Mouse (Mus musculus) frontal cortex, adult 2 months (tissue): ENCODE results near the gene Fgfr3. TPM values are rescaled to one million over a fixed set of nuclear protein-coding genes. Genes with fewer than 3 reads are reported as not detected.

Experiments used
- DNase-seq, 2 experiments: peaks; one replicate each; pipeline ENCODE4 v3.0.0; 2022; ENCODE audit warnings: low spot score in 1 of 2; ENCODE audit errors: extremely low spot score in 1 of 2
- polyA plus RNA-seq: library from polyadenylated mRNA; depleted of rRNA; stranded (reverse); fragments of >200 nt; gene quantifications from 2 replicates; pipeline ENCODE4 v1.2.3, GENCODE M21; 2012

Fgfr3 gene
- polyA plus RNA-seq, 1 experiment, result 135 TPM

DNA sequence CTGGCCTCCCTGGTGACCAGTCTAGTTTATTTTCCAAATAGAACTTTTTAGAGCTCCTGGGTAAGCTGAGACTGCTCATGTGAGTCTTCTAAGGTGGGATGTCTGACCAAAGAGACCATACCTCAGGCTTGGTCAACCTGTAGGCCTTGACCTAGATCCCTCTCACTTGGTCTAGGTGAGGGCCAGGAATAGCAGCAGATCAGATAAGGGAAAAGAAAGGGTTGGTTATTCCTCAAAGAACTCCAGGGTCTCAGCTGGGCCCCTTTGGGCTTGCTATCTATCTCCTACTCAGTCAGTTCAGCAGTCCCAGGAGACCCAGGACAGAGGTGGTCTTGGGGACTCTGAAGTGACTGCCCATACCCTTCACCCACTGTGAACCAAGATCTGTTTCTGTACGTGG is 23.9 kb upstream of the Fgfr3 start:
- DNase-seq, result no peak

DNA sequence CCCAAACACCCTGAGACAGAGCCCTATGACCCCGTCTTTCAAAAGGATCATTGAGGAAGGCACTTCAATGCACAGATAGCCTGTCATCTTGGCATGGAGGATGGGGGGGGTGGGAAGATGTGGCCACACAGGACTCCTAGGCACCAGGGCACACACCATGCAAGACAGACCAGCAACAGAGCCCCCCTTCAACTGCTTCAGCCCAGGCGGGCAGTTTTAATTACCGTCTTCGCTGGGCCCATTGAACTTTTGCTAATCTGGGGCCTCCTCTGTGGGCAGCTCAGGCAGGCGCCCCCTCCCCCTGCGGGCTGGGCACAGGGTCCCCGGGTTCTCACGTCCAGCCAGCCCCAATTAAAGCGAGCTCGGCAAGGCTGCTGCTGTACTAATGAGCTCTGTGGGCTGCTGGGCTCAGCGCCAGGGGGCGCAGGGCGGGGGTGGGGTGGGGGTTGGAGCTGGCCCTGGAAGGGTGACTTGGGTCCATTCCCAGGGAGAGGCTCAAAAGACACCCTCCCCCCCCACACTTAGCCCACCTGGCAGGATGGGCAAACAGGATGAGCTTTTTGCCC is 23.4 kb upstream of the Fgfr3 start:
- peak in 1 of 2 experiments; percentile 51 for DNase-seq

DNA sequence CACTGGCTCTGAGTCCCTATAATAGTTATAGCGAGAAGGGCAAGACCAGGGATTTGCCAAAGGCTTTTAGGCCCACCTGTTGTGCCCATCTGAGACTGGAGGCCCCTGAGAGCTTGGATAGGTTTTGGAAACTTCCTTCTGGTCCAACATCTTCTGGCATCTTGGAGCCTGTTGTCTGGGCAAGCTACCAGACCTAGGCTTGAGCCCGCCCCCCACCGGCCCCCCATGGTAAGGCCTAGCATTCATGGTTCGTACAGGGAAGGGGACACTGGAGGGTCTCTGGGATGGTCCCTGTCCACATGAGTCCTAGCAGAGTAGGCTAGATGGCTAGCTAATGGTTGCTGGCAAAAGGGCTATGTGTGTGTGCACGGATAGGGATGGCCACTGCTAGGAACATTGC is 22.8 kb upstream of the Fgfr3 start:
- no peak for DNase-seq

DNA sequence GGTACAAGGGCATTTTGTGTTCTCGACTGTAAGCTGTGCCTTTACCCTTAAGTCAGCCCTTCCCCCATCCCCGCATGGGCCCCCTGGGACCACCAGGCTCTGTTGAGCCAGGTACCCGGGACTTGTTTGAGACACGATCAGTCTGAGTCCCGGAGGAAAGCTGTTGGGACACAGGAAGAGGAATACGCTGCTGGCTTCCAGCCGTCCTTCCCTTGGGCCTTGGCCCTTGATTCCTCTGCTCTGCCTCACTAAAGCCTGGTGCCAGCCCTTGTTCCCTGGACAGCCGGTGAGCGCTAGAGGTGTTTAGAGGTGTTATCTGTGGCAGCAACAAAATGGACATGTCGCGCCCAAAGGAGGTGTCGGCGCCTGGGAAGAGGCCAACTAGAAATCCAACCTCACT is 21.5 kb upstream of the Fgfr3 start:
- DNase-seq, result no peak

DNA sequence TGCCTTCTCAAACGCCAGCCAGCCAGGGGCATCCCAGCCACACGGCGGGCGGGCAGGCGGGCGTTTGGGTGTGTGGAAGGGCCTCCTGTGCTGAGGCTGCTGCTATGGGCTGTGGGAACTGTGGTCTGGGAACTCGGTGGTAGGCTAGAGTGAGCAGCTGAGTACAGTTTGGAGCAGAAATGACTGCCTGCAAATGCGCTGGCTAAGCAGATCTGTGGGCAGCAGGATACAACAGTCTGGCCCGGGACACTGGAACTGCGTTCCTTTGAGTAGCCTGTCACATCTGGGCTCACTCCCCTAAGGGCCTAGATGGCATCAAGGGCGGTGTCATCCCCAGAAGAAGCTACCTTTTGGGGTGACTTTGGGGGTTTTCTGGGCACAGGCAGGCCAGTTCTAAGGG is 19.6 kb upstream of the Fgfr3 start:
- no peak for DNase-seq

DNA sequence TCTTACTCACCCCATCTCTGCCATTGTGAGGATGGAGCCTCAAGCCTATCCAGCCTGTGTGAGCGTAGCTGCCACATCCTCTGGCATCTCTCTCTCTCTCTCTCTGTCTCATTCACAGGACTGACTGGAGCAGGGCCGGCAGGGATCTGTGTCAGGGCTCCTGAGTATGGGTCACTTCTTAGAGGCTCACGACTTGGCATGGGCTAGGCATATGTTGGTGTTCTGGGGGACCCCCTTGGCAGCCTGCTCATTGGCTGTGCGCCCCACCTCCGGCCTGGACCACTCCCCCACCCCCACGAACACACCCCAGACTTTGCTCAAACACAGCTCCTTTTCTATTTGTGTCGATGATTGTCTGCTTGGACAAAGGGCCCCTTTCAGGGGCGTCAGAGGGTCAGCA is 17.5 kb upstream of the Fgfr3 start:
- DNase-seq, result no peak

DNA sequence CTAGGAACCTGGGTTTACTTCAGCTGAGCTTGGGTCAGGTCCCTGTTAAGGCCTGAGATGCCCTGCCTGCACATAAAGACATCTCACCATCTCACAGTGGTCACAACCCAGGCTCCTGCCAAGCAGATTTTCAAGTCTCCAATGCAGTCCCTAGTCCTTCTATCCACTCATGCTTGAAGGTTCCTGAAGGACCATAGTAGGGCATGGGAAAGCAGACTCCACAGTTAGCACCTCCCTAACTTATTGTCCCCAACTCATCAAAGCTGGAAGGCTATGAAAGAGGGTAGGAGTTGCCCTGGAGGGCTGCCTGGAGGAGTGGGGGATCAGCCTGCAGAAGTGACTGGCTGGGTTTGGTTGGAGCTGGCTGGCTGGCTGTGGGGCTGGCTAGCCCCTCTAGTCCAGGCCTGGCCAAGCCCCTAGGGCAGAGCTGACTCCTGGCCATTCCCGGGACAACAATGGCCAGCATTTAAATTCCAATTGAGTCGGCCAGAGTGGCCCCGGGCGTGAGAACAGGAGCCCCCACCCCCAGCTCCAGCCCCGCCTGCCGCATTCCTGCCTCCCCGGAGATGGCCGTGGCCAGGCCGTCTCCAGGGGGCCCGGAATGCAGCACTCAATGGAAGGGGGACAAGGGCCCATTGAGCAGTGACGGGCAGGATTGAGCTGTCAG is 16.4 kb upstream of the Fgfr3 start:
- DNase-seq, result peak; percentile 46 to 48

DNA sequence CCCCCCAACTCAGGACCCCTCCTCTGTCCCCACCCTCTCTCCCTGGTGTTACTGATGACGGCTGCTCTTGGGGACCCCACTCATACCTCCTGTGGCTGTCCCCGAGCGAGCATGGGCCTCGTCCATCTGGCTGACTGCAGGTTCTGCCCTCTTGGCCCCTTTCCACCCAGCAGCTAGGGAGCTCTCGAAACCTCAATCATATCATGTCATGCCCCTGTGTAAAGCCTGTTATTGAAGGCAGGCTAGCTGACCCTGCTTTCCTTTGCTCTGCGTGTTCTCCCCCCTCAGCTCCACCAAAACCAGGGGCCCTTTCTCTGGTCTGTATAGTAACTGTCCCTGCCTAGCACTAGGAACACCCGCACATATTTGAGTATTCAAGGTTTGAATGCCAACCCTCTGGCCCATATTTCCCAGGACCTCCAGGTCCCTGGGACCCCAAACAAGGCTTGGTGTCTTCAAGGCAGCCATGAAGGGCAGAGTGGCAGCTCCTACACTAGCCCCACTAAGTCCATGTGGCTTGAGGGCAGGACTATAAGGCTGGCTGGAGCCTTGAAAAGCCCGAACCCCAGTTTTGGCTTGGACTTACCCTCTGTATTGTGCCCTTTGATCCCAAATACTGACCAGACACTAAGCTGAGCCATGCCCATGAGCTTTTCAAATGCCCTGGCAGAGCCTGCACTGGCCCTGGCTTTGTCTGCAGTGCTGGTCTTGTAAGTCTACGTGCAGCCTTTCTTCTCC is 15.7 kb upstream of the Fgfr3 start:
- no peak for DNase-seq

DNA sequence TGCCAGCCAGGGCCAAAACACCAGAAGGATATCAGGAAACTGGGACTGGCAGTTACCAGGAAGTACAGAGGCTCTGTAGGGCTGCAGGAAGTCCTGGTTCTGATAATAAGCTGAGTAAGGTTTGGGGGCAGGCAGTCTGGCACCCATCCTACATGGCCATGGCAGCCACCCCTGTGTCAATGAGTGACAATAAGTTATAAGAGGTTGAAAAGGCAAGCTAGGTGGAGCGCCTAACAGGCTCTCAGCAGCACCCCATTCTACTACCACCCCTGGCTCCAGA is 15.2 kb upstream of the Fgfr3 start:
- no peak for DNase-seq

DNA sequence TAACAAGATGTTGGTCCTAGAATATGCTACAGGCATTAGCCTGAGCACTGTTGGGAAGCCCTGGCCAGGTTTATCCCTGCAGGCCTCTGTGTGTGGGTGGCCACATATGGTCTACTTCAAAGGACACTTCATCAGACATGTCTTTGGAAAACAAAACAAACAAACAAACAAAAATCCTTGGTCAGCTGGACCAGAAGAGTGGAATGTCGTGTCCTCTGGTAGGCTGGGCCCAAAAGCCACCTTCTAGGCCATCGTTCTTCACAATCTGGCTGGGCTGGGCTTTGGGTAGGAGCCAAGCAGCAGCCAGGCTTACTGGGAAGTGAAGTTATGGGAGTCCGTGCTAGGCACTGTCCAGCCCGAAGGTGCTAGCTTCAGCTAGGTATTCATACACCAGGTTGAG is 14.3 kb upstream of the Fgfr3 start:
- DNase-seq, result no peak

DNA sequence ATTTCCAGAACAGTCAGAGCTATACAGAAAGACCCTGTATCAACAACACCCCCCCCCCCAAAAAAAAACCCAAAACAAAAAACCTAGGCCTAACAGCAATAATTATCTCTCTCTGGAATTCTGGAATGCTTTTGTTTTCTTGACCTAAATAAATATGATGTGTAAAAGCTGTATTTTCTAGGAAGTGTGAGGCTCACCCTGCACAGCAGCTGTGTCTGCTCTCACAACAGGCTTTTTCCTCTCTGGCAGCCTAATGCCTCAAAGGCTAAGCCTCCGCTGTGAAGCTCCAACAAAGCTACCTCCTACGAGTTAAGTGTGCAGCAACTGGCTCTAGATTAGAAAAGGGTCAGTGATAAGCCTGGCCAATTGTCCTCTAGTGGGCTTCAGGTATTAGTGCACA is 12.4 kb upstream of the Fgfr3 start:
- DNase-seq, result no peak

DNA sequence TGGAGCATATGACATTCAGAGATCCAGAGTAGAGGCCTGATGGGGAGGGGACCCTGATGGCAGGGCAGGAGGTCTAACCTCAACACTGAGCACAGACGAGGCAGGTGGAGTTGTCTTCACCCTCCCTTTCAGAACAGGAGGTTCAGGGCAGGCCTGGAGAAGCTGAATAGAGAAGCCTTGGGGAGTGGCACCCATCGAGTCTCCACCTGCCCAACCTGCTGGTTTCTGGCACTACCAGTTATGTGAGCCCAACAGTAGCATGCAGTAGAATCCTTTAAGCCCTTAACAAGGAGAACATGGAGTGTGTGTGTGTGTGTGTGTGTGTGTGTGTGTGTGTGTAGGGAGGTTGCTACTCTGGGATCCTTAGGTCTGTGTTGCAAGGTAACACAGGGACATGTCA is 8.9 kb upstream of the Fgfr3 start:
- no peak for DNase-seq

DNA sequence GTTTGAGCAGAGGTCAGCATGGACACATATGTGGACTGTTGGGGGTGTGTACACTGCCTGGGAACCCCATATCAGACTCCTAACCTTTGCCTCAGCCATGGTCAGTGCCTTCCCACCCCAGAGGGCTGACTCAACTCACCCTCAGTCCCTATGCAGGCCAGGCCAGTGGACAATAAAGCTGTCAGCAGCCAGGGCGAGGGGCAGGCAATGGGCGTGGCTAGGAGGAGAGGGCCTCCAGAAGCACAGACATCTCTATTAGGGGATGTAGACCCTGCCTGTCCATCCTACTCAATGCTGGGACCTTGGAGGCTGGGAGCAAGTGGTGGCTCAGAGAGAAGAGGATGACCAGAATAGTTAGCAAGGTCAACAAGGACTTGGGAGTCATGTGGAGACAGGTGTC is 6.3 kb upstream of the Fgfr3 start:
- no peak for DNase-seq

DNA sequence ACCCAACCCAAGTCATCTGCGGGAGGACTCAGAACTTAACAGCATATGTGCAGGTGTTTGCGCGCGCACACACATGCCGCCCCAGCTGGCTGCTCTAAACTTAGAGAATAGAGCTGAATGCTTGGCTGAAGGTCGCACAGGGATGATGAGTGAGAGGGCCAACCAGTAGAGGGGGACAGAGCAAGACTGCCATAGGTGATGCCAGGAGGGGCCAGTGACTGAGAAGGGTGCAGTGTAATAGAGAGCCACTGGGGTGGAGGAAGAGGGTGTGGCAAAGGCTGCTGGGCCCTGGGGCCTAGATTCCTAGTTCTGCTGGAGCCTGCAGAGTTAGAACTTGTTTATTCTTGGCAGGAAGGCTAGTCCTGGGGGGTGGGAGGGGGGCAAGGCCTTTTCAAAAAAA is 5.0 kb upstream of the Fgfr3 start:
- no peak for DNase-seq

DNA sequence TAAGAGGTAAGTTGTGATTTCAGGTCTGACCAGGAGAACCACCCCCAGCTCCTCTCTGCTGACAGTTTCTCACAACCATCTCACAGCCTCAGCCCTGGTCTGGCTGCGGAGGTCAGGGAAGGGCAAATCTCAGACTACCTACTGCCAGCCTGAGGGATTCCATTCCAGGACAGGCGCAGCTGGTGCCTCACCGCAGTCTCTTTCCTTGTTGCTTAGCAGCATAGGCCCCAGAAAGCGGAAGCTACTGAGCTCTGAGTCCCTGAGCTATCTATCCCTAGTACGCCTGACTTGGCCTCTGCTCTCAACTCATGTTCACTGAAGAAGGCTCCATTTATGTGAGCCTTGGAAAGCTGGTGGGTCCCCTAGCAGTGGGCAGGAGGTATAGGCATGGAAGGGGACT is 3.0 kb upstream of the Fgfr3 start:
- no peak for DNase-seq

DNA sequence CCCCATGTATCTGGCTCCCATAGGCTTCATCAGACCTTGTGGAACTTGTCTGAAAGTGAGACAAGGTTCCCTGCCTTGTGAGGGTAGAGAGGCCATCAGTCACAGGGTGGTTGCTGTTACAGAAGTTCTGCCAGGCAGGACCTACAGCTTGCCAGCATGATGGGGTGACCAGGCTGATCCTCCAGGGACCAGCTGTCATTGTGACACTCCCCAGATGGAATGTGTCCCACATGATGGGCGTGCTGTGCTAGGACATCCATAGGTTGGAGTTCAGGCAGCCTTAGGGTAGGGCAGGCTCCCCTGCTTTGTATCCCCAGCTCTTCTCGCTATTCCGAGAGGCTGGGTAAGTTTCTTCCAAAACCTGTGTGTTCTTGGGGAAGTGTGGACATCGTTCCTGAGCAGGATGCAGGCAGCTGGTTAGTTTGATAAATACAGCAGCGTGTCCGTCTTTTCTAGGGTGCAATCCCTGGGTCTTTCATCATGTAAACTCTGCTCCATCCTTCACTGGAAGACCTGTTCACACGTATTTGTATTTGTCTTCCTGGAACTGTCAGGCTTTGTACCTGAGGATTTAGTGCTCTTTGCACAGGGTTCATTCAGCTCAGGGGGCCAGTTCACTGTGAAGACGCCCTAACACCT is 503 bp upstream of the Fgfr3 start:
- DNase-seq, result no peak

DNA sequence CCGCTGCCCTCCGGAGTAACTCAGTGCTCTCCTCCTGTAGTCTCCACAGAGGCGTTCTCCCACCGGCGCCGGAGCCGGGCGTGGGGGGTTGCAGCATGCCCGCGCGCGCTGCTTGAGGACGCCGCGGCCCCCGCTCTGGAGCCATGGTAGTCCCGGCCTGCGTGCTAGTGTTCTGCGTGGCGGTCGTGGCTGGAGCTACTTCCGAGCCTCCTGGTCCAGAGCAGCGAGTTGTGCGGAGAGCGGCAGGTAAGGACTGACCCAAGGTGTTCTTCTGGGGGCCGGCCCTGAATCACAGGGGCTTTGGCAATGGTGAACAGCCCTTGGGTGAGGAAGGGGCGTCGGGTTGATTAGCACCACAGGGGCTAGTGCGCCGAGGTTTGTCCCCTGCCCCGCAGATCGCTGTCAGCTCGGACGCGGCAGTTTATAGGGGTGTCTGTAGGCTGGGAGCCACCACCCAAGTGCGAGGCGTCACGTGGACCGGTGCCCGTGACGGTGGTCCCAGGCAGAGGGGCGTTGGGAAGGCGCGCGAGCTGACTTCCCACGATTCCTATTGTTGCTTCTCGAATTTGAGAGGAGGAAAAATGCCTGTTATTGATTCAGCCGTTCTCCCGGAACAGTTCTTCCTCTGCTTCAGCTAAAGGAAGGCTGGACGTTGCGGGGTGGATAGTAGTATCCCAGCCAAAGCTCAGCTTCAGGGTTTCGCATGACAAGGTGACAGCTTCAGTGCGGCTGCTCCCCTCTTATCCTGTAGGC is 968 bp downstream of the Fgfr3 start:
- no peak for DNase-seq

DNA sequence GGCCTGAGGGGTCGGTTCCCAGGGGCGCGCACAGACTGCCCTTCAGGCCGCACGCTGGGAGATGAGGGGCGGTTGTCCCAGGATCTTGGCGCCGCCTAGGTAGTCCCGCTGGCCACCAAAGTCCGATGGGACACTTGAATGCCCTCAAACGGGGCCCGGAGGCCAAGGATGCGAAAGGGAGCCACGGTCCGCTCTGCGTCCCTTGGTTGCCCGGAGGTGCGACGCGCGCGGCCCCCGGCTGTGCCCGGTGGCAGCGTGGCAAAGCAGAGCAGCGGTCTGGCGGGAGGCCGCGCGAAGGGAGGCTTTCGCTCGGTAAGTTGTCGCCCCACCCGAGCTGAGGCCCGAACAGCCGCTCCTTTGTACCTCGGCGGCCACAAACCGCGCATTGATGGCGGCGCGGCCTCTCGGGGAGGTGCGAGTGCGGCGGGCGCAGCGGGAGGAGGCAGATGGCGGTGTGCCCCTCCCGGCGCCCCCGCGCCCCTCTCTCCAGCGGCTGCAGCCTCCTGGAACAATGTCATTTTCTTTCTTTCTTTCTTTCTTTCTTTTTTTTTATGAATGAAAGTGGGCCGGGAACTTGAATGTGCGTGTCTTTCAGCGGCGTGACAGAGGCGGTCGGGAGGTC is 1.7 kb downstream of the Fgfr3 start:
- DNase-seq, result no peak

DNA sequence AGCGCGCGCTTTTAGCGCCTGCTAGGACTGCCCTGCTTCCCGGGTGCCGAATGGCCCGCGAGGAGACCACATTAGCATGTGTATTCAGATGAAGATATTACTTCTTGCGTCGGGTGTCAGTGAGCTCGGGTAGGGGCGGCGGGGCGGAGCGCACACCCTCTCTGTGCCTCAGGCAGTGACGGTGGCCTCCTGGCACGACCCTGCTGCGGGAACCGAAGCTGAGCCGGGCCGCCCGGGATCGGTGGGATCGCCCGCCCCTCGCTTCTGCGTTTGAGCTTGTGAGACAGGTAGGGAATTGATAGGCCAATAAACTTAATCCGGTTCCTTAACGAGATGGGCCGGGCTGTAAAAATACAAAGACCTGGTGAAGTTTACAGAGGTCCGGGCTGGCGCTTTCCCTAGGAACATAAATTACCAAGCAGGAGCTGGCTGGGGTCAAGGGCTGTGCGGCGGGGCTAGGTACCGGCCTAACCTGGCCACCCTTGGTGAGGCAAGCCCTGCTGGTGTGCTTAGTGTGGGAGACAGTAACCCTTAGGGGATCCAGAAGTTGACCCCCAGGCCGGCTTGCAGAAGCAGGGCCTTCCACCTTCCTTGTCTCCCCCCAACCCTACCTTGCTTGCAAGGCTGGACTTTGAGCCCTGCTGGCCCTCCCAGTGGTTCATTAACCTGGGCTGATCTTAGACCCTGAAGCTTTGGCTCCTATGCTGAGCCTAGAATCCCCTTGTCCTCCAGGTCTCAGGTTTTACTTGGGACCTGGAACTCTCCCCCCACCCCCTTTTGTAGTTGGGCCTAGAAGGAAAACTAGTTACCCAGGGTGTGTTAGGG is 2.4 kb downstream of the Fgfr3 start:
- no peak for DNase-seq

DNA sequence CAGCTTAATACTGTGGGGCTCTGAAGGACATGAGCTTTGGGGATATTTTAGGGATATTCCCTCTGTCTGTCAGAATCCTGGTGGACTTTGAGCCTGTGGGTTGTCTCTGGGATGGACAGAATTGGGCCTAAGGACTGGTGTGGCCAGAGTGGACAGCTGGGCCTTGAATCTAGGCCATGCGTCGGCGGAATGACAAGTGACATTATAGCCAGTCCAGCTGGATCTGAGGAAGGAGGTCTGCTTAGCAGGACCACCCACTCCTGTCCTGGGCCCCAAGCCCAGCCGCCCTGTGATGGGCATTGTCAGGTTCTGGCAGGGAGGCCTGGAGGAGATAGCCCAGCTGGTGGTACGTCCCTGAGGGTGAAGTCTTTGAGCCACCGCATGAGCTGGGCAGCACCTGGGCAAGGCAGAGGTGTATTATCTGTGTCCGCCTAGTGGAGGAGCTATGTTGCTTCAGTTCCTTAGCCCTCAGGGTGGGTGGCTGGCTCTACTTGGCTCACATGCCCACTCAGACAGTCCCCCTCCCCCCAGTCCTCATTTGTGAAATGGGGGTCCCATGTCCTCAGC is 4.7 kb downstream of the Fgfr3 start:
- no peak for DNase-seq
